Mouse (Mus musculus) spleen, postnatal 36 days (tissue): ENCODE measurements around the gene Cyp2d11.
"Not testable (repeated sequence)": the region's sequence is repeated elsewhere in the genome, so short reads cannot be mapped to it uniquely, and the experiment has no call there.

Experiments
- DNase-seq, 2 experiments: peaks; one replicate each; pipeline ENCODE4 v3.0.0; 2022; ENCODE audit warnings: low spot score in 2 of 2, mixed read lengths in 1 of 2

The Cyp2d11 gene

DNA sequence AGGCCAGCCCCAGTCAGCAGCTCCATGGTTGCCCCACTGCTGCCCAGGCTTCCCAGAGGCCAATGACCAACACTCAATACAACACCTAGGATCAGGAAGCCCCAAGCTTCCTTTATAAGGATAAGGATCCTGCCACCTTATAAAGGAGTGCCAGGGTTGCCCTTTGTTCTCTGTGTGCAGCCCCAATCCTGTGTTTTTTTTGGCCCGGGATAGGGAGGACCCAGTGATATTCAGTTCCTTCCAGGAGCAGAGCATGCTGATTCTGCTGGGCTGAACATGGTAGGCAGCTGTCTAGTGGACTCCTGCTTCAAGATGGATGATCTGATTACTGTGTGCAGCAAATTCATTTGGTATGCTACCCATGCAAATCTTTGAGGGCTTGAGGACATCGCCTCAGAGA, at the start of gene Cyp2d11:
Gene Cyp2d11 (minus strand): TSS at position 101 of the 400 bp plus-strand sequence.
- DNase-seq = not testable (repeated sequence)

DNA sequence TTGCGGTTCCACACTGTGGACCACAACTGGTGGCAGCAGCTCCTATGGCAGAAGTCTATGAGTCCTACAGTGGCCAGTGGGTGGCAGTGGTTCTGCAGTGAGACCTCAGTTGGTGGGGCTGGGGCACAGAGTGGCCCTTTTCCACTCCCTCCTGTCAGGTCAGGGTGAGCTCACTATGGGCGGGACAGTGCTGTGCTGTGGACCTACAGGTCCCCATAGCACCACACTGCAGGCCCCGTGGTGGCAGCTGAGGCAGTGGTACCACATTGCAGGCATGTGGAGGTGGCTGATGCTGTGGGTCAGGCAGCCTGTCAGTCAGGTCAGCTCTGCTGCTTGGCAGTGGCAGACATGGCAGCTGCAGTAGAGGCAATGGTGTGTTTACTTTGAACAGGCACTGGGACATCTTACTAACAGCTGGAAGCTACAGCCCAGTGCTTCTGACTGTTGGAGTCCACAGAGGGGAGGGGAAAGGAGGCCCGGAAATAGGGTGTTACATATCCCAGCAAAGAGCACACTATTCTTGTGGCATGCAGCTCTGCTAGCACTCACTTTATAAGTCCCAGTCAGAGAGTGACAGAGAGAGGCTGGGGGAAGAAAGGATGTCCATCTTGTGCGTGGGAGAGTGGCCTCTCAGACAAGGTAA, 44.3 kb upstream of the Cyp2d11 start:
- no peak for DNase-seq

DNA sequence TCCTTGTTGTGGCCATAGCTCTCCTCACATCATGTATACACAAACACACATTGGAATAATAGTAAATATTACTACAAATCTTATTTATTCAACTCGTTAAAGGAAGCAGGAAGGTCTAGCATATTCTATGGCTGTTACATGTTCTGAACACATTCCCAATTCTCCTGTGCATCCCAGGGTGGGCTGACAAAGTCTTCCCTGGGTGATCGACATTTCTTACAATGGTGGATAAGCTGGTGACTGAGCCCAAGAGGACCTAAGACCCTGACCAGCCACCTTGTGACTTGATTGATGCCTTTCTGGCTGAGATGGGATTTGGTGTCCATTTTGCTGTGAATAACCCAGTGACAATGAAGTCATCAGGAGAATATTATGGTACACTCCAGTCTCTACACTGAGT, 41.8 kb upstream of the Cyp2d11 start:
- no peak for DNase-seq

DNA sequence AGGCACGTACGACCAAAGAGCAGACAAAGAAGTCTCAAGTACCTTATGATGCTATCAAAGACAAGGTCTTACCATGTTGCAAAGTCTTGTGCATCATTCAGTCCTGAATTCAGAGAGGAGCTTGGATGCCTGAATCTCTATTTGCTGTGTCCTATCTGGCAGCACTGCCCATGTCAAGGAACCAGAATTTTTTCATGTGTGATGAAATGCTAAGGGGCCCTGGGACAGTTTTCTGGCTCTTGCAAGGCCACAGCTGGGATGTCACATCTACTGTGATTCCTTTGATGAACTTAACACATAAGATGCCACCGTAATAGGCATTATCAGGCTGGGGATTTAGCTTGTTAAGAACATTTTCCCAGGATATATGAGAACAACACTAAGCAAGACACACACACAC, 41.2 kb upstream of the Cyp2d11 start:
- DNase-seq = no peak

DNA sequence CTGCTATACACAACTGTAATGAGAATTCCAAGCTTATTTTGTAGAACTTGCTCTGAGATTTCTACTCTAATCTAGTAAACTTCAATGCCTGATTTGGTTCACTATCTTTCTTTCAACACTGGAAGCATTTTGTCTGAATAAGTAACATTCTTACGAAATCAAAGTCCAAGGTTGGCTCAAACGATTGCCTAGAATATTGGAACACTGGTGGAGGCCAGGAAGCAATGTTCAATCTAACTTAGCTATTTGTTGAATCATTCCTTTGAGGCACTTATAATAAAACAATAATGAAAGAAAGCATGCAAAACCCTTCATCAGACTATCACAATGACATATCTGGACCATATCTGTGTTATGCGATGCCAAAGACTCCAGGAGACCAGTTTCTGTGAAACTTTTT, 40.7 kb upstream of the Cyp2d11 start:
- DNase-seq = no peak

DNA sequence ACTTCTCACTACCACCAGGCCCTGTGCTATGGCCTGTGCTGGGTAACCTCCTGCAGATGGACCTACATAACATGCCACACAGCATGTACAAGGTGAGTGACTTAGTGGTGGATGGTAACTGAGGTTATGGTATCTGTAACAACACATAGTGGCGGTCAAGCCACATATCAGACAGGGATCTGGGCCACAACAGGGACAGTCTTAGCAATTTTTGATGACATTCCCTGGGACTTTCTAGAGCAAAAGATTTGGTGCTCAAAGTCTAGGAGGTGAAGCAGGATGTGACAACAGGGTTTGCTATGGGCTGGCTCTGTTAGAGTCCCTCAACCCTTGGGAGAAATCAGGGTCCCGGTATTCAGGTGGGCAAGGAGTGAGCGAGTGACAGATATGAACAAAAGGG, 39.8 kb upstream of the Cyp2d11 start:
- DNase-seq = no peak

DNA sequence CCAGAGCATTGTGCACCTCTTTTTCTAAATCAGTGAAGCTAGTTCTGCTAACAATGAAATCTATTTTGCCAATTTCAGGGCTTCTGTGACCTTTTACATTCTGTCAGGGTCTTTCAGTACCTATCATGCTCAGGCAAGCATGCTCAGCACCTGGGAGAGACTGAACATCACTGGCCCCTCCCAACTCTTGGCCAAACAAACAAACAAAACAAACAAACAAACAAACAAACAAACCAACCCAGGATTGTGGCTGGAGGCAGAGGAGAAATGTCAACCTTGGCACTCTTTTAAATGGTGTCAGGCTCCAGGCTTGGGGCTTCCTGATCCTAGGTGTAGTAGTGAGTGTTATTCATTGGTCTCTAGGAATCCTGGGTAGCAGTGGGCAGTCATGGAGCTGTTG, 39.3 kb upstream of the Cyp2d11 start, which contains the start of gene Cyp2d9:
Gene Cyp2d9 (plus strand): TSS at position 301 of the 400 bp plus-strand sequence.
- no peak for DNase-seq

DNA sequence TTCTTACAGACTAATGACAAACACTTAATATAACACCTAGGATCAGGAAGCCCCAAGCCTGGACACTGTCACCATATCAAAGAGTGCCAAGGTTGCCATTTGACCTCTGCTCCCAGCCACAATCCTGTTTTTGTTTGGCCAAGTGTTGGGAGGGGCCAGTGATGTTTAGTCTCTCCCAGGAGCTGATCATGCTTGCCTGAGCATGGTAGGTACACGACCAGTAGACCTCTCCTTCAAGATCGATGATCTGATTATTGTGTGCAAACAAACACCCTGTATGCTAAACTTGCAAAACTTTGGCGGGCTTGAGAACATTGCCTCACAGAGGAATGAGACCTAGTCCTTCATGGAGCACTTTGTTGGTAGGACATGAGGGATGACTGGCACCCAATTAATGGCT, 29.6 kb upstream of the Cyp2d11 start:
- no peak for DNase-seq

DNA sequence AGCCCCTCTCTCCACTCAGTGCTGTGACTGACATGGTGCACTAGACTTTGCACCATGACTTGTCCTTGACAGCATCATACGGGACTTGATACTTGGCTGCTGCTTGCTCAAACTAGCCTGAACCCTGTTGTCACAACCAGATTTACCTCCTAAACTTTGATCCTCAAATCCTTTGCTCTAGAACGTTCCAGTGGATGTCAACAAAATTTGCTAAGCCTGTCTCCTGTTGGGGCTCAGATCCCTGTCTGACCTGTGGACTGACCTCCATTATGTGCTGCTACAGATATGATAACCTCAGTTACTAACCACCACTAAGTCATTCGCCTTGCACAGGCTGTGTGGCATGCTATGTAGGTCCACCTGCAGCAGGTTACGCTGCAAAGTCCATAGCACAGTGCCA, 29.1 kb upstream of the Cyp2d11 start:
- no peak for DNase-seq

DNA sequence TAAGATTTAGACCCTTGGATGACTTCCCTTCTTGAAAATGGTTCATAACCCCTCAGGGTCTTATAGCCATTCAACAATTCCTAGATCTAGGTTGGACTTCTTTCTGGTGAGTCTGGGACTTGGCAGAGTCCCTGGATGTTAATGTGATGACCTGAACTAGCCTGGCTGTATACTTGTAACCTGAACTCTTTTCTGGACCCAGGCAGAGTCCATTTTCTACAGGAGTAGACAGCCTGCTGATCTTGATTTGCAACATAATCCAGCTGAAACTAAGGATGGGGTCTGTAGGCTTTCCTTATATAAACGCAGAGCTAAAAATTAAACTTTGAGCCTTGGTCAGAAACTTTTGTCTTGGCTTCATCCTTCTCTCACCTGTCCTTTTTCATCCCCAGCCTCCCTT, 24.8 kb upstream of the Cyp2d11 start:
- no peak for DNase-seq

DNA sequence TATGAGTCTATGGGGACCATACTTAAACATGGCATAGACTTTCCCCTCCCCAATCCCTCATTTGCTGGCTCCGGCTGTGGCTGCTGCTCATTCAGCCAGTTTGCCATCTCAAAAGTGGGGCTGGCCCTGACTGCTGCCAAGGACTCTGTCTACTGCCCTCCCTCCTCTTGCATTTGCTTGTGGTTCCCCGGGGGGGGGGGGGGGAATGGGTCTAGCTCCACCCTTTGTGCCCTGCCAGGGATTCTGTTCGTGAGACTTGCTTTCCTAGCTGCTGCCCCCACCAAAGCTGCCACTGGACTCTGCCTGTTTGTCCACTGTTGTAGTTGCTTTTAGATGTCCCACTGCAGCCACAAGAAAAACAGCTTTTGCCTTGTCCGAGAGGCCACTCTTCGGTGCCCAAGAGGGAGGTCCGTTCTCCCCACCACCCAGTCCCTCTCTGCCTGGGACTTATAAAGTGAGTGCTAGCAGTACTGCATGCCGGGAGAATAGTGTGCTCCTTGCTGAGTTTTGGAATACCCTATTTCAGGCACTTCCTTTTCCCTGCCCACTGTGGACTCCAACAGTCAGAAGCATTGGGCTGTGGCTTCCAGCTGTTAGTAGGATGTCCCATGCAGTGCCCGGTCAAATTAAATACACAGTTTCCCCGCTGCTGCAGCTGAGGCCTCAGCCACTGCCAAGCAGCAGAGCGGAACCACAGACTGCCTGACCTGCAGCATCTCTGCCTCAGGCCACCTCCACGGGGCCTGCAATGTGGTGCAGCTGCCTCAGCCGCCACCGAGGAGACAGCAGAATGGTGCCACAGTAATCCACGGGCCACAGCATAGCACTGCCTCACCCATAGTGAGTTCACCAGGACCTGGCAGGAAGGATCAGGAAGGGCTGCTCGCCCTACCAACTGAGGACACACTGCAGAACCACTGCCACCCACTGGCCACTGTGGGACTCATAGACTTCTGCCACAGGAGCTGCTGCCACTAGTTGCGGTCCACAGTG, 23.3 kb upstream of the Cyp2d11 start:
- peak; percentile 61 to 68 for DNase-seq

DNA sequence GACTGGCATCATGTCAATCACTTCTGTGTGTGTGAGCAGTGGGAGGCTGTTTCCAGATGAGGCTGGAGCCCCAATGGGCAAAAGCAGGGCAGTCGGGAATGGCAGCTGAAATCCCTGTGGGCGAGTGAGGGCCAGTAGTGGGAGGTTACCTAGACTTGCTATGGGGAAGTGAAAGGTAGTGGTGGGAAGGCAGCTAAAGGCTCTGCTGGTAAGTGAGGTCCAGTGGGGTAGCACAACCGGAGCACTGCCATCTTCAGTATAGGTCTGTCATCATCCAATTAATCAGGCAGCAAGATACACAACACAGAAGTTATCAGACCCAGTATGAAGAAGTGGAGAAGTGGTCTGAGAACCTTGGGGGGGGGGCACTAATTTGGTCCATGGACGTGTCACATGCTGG, 13.7 kb upstream of the Cyp2d11 start:
- DNase-seq = no peak

DNA sequence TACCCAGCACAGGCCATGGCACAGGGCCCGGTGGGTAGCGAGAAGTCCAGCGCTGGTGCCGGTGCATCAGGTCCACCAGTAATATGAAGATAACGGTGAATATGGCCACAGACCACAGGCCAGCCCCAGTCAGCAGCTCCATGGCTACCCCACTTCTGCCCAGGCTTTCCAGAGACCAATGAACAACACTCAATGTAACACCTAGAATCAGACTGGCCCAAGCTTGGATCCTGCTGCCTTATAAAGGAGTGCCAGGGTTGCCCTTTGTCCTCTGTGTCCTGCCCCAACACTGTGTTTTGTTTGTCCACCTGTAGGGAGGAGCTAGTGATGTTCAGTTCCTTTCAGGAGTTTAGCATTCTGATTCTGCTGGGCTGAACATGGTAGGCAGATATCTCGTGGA, 13.2 kb upstream of the Cyp2d11 start, which contains the start of gene Cyp2d10:
Gene Cyp2d10 (minus strand): TSS at position 215 of the 400 bp plus-strand sequence.
- no peak for DNase-seq

DNA sequence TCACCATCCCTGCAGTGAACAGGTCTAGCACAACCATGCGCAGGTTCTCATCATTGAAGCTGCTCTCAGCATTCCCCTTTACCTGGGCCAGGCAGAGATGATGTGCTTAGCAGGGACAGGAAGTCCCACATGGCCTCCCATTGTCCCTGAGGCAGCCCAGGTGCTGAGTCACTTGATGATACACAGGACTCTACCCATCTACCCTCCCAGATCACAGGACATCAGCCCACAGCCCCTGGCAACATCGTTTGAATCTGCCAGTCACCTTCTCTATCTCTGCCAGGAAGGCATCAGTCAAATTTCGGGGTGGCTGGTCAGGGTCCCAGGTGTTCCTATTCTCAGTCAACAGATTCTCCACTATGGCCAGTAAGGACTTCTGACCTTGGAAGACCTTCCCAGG, 10.3 kb upstream of the Cyp2d11 start:
- DNase-seq = no peak

DNA sequence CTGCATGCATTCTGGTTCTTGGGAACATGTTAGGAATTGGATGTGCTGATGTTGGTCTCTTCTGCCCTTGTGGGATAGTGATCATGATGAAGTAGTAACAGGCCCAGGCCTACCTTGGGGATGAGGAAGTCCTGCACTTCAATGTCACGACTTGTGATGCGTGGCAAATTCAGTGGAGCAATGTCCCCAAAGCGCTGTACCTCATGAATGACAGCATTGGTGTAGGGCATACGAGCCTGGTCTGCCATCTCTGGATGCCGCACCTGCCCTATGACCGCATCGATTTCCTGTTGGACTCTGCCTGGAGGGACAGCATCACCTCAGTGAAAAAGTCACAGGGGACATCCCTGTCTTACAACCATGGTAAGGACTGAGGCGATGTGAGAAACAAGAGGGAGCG, 9.8 kb upstream of the Cyp2d11 start:
- DNase-seq = no peak

DNA sequence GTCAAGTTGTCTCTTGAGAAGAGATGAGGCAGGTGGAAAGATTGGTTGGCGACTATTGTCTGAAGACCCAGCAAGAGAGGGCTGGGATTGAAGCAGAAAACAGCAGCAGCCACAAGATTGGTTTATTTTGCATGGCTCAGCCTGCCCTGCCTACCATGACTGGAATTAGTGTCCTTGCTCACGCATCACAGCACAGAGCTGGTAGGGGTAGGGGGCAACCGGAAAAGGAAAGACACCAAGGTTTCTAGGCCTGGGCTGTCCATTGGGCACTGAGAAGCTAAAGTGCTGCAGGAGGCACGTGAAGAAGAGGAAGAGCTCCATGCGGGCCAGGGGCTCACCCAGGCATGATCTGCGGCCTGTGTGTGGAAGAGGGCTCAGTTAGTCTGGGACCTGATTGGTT, 8.9 kb upstream of the Cyp2d11 start:
- no peak for DNase-seq

DNA sequence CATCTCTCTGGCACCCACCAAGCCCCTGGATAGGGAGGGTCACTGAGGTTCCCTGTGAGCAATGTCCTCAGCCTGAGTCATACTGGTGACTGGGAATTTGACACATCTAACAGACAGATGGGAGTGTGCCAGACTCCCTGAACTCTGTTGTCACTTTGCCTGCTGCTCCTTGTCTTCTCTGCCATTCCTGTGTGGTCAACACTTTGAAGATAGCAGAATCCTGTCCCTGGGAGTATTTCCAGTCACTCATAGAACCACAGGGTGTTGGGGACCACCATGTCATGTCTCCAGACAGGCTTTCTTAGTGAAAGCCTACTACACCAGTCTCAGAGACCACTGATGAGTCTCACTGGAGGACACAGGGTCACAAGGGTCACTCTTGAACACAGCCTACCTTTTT, 8.3 kb upstream of the Cyp2d11 start:
- DNase-seq = no peak

DNA sequence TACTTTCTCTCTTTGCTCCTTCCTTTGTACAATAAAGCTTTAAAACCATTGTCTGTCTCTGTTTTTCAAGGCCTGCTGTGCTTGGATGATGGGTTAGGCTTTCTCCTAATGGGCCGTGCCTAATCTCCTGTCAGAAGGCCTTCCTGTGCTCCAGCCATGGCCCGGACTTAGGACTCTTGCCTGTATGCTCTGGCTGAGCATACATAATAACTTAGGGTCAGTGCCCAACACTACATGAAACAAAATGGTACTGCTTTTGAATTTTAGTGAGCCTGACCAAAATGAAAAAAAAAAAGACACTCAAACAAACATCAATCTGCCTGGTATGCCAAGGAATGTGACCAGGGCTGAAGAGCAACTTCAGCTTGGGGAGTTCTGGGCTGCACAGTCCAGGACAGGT, 7.7 kb upstream of the Cyp2d11 start:
- no peak for DNase-seq

DNA sequence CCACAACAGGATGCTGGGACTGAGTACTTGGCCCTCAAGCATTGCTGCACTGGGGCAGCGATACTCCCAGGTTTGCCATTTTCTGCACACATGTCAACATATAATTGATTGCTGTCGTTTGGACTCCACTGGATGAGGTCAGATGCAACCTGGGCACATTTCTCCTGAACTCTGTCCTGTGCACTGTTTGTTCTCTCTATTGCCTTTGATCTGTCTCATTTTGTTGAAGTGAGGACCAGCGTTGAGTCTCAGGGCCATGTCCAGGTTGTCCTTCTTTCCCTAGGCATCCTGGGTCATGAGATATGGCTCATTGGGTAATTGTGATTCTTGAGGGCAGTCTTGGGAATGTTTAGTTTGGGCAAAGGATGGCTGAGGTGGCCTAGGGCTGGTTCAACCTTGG, 2.1 kb upstream of the Cyp2d11 start:
- DNase-seq = not testable (repeated sequence)

DNA sequence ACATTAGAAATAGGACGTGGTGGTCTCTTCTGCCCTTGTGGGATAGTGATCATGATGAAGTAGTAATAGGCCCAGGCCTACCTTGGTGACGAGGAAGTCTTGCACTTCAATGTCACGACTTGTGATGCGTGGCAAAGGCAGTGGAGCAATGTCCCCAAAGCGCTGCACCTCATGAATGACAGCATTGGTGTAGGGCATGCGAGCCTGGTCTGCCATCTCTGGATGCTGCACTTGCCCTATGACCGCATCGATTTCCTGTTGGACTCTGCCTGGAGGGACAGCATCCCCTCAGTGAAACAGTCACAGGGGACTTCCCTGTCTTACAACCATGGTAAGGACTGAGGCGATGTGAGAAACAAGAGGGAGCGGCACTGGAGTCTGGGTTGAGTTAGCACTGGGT, 3.9 kb downstream of the Cyp2d11 start:
- DNase-seq = not testable (repeated sequence)

DNA sequence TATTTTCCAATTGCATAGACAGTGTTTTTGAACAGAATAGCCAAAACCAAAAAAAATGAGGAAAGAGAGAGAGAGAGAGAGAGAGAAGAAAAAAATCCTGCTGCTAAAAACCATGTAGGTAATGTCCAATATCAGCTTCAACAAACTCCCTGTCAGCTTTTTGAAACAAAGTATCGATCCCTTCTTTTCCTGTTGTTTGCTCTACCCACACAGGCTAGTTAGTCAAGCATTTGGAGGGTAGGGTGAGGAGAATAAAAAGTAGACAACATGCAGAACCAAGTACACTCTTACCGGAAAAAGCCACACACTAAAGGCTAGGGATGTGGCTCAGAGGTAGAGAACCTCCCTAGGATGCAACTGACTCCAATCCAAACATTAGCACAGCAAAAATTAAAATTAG, 8.1 kb downstream of the Cyp2d11 start:
- DNase-seq = no peak

DNA sequence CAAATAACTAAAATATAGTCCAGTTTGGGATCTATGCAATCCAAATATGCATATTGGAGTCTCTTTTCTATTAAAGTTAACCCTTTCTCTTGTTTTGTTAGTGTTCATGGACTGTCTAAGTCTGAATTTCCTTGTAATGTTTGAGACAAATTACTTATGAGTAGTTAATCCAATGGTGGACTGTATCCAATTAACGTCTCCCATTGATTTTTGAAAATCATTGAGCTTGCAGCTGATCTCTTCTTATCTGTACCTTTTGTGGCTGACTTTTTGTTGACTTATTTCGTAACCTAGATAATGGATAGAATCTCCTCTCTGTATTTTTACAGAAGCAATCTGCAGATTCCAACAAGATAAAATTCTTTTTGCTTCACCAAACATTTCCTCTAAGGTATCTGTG, 11.4 kb downstream of the Cyp2d11 start:
- DNase-seq = no peak

DNA sequence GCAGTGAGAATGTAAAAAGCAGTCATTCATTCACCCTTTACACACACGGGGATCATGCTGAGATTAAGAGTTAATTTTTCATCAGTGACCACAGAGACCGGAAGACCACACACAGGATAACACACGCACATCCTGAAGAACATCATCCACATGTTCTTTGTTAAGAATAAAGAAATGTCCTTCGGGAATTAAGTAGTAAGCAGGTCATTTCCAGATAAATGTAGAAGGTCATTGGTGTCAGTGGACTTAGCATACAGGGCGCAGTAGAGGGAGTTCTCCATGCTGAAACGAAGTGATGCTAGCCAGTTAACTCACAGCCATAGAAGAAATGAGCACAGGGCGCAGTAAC, 13.1 kb downstream of the Cyp2d11 start:
- DNase-seq = no peak
